Mouse (Mus musculus): ENCODE measurements around the gene Kat6b. TPM values are rescaled to one million over a fixed set of nuclear protein-coding genes. Genes with fewer than 3 reads are reported as not detected.
A peak's percentile ranks its signal among the peaks of the same experiment; 100 is the strongest.

Kat6b gene
- polyA plus RNA-seq, 1 experiment from 2014 or later, result 33.7 TPM

DNA sequence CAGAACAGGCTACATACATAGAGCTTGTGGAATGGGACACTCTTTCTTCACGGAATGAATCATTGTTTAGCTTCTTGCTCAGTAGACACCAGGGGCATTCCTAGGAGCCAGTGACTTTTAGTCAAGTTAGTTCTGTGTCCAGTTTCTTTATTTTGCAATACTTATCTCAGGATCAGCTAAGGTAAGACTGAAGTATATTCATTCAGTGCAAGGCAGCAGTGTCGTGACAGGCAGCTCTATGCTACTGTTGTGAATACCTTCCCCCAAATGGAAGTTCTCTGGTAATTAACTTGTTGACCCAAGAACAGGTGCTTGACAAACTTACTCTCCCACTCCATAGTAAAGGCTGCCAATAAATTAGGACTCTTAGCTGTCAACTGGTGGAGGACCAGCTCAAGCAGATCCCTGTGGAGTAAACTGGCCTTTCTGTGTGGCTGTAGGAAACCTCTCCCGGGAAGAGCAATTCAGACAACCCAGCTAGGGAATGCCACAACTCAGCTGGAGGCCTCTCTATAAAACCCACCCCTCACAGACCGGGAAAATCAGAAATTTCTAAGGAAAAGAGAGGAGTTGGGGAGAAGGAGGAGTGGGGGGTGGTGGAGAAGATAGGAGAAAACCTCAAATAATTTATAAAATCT lies 105.4 kb downstream of the Kat6b start:
- no peak overlapping the region for H3K4me2 ChIP-seq (ENCODE audit: low read depth, low read length)
- H3K27me3 ChIP-seq (ENCODE audit: control insufficient read depth, insufficient read depth, low read length), result no peaks in the 10 kb centered on the region
- no peak overlapping the region for H3K4me3 ChIP-seq (ENCODE audit: low read depth, low read length)
- no peaks in the 10 kb centered on the region for H3K36me3 ChIP-seq (ENCODE audit: control insufficient read depth, insufficient read depth, low read length)
- peaks cover 28% of the 10 kb centered on the region; the same call in 1 of the 2 replicates for H3K4me1 ChIP-seq (ENCODE audit: control insufficient read depth, insufficient read depth, low read length)
- no peaks in the 10 kb centered on the region for H3K9me3 ChIP-seq (ENCODE audit: control insufficient read depth, low read length)
- H3K27ac ChIP-seq (ENCODE audit: low read depth, low read length), result no peak overlapping the region
- no peak overlapping the region for H3K9ac ChIP-seq (replicated peaks; ENCODE audit: low read depth, low read length)
- ATAC-seq (ENCODE audit: low read depth), result no peak
- 12% methylated on average over 4 of the region's 4 CpGs for WGBS

DNA sequence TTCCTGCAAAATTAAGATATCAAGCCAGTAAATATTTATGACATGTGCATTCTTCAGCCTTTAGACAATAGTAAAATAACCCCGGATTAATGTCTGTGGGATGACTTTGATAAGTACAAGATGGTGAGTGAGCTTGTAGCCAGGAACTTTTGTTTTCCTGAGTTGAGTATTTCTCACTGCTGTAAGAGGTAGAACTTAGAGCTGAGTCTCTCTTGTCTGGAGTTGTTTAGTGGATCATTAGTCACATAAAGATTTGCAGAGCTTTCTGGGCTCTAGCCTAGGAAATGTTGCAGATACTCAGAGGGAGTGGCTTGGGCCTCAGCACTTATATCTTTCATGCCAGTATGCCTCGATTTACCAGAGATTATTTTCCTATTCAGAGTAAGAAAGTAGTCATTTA lies 106.7 kb downstream of the Kat6b start:
- 80% methylated on average over 2 of the region's 2 CpGs for WGBS
- Histone ChIP-seq H3K36me3 (ENCODE audit: control insufficient read depth, insufficient read depth, low read length) (no peaks in the 10 kb centered on the region), H3K4me2 (ENCODE audit: low read depth, low read length) (no peak overlapping the region), H3K27ac (ENCODE audit: low read depth, low read length) (no peak overlapping the region), H3K4me1 (ENCODE audit: control insufficient read depth, insufficient read depth, low read length) (peaks cover 26% of the 10 kb centered on the region; the same call in 1 of the 2 replicates), H3K27me3 (ENCODE audit: control insufficient read depth, insufficient read depth, low read length) (no peaks in the 10 kb centered on the region), H3K4me3 (ENCODE audit: low read depth, low read length) (no peak overlapping the region), H3K9me3 (ENCODE audit: control insufficient read depth, low read length) (no peaks in the 10 kb centered on the region), H3K9ac (replicated peaks; ENCODE audit: low read depth, low read length) (no peak overlapping the region)
- no peak for ATAC-seq (ENCODE audit: low read depth)

DNA sequence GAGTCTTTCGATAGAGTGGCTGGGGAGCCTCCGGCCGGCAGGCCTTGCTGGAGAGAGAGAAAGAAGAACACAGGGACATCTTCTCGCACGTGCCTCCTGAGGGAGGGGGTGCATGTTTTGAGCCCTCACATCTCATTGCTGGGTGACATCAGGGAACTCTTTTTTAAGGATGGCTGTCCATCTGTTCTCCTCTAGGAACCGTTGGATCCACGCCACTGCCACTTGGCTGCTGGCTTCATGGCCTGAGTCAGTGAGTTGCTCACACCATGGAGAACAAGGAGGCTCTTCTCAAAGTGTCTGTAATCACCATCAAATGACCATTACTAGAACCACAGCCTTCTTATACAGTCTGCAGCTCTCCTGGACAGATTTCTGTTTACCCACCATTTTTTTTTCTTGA lies 108.4 kb downstream of the Kat6b start:
- Histone ChIP-seq H3K9me3 (ENCODE audit: control insufficient read depth, low read length) (no peaks in the 10 kb centered on the region), H3K27me3 (ENCODE audit: control insufficient read depth, insufficient read depth, low read length) (no peaks in the 10 kb centered on the region), H3K4me3 (ENCODE audit: low read depth, low read length) (no peak overlapping the region), H3K36me3 (ENCODE audit: control insufficient read depth, insufficient read depth, low read length) (no peaks in the 10 kb centered on the region), H3K9ac (replicated peaks; ENCODE audit: low read depth, low read length) (no peak overlapping the region), H3K4me1 (ENCODE audit: control insufficient read depth, insufficient read depth, low read length) (peaks cover 18% of the 10 kb centered on the region; the same call in 1 of the 2 replicates), H3K27ac (ENCODE audit: low read depth, low read length) (peak overlapping the region; percentile 22; the same call in 1 of the 2 replicates), H3K4me2 (ENCODE audit: low read depth, low read length) (no peak overlapping the region)
- 86% methylated on average over 7 of the region's 7 CpGs for WGBS
- ATAC-seq (ENCODE audit: low read depth), result no peak

DNA sequence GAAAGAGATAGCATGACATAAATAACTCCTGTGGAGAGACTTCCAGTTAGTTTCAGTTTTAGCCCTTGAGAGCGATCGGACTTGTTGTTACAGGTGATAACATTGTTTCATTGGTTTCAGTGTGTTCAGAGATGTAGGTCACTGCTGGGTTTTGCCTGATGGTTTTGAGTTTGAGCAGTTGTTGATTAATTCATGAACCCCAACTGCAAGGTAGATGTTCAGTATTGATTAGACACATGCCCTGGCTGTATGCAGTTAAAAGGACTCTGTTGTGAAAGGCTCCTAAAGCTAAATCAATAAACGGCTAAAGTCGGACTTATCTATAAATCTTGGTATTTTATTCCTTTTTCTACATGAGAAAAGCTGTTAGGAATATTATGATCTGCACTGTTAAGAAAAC lies 109.0 kb downstream of the Kat6b start:
- 87% methylated on average over 4 of the region's 4 CpGs for WGBS
- ATAC-seq (ENCODE audit: low read depth), result no peak
- no peaks in the 10 kb centered on the region for H3K27me3 ChIP-seq (ENCODE audit: control insufficient read depth, insufficient read depth, low read length)
- H3K9me3 ChIP-seq (ENCODE audit: control insufficient read depth, low read length), result no peaks in the 10 kb centered on the region
- no peaks in the 10 kb centered on the region for H3K36me3 ChIP-seq (ENCODE audit: control insufficient read depth, insufficient read depth, low read length)
- no peak overlapping the region for H3K4me2 ChIP-seq (ENCODE audit: low read depth, low read length)
- no peak overlapping the region for H3K9ac ChIP-seq (replicated peaks; ENCODE audit: low read depth, low read length)
- no peak overlapping the region for H3K27ac ChIP-seq (ENCODE audit: low read depth, low read length)
- H3K4me3 ChIP-seq (ENCODE audit: low read depth, low read length), result no peak overlapping the region
- peaks cover 12% of the 10 kb centered on the region; the same call in 1 of the 2 replicates for H3K4me1 ChIP-seq (ENCODE audit: control insufficient read depth, insufficient read depth, low read length)

DNA sequence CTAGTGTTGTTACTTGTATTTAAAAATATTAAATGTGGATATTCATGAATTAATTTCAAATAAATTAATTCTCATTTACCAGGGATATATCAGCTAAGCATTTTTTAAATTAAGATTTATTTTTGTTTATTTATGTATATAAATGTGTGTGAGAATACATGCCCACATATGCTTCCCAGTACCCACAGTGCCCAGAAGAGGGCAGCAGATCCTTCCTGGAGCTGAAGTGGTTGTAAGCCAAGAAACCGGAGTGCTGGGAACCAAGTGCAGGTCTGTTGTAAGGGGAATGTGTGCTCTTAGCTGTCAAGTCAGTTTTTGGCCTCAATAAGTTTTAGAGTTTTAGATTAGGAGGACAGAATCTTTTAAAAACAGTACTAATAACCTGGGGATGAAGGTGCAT lies 110.9 kb downstream of the Kat6b start:
- 100% methylated on average over 1 of the region's 1 CpGs for WGBS
- Histone ChIP-seq H3K27me3 (ENCODE audit: control insufficient read depth, insufficient read depth, low read length) (no peaks in the 10 kb centered on the region), H3K9me3 (ENCODE audit: control insufficient read depth, low read length) (no peaks in the 10 kb centered on the region), H3K27ac (ENCODE audit: low read depth, low read length) (no peak overlapping the region), H3K36me3 (ENCODE audit: control insufficient read depth, insufficient read depth, low read length) (no peaks in the 10 kb centered on the region), H3K4me3 (ENCODE audit: low read depth, low read length) (no peak overlapping the region), H3K9ac (replicated peaks; ENCODE audit: low read depth, low read length) (no peak overlapping the region), H3K4me2 (ENCODE audit: low read depth, low read length) (no peak overlapping the region), H3K4me1 (ENCODE audit: control insufficient read depth, insufficient read depth, low read length) (no peaks in the 10 kb centered on the region)
- ATAC-seq (ENCODE audit: low read depth), result no peak

DNA sequence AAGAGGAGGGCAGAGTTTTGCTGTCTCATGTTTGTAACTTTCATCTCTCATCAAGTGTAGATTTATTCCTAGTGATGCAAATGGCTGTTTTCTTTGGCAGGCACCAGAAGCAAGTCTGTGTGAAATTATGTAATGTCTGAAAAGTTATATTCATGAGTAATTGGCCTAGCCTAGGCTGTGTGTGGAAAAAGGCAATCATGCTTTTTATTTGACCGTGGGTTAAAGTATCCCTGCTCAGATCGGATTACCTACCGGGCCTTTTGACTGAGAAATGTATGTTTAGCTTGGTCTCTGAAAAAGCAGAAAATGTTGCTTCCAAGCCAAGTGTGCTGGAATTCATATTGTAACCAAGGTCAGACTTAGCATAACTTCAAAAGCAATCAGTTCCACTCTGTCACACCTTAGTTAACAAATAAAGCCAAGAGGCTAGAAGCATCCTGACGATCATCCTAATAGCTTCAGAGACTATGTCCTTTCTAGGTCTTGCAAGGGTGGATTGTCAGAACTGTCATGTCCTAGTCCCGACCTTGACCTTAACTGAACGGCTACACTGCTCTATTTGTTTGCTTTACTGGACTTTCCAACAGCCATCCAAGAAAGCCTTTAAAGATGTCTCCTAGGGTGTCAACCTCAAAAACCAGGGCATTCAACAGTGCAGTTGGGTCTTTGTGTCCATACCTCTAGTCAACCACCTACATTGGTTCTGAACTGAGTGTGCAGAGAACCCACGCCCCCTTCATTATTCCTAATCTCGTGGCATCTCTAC lies 111.9 kb downstream of the Kat6b start:
- WGBS, result 88% methylated on average over 8 of the region's 8 CpGs
- Histone ChIP-seq H3K9ac (replicated peaks; ENCODE audit: low read depth, low read length) (no peak overlapping the region), H3K9me3 (ENCODE audit: control insufficient read depth, low read length) (no peaks in the 10 kb centered on the region), H3K4me1 (ENCODE audit: control insufficient read depth, insufficient read depth, low read length) (no peaks in the 10 kb centered on the region), H3K27ac (ENCODE audit: low read depth, low read length) (no peak overlapping the region), H3K4me3 (ENCODE audit: low read depth, low read length) (no peak overlapping the region), H3K27me3 (ENCODE audit: control insufficient read depth, insufficient read depth, low read length) (no peaks in the 10 kb centered on the region), H3K36me3 (ENCODE audit: control insufficient read depth, insufficient read depth, low read length) (no peaks in the 10 kb centered on the region), H3K4me2 (ENCODE audit: low read depth, low read length) (no peak overlapping the region)
- ATAC-seq (ENCODE audit: low read depth), result no peak

DNA sequence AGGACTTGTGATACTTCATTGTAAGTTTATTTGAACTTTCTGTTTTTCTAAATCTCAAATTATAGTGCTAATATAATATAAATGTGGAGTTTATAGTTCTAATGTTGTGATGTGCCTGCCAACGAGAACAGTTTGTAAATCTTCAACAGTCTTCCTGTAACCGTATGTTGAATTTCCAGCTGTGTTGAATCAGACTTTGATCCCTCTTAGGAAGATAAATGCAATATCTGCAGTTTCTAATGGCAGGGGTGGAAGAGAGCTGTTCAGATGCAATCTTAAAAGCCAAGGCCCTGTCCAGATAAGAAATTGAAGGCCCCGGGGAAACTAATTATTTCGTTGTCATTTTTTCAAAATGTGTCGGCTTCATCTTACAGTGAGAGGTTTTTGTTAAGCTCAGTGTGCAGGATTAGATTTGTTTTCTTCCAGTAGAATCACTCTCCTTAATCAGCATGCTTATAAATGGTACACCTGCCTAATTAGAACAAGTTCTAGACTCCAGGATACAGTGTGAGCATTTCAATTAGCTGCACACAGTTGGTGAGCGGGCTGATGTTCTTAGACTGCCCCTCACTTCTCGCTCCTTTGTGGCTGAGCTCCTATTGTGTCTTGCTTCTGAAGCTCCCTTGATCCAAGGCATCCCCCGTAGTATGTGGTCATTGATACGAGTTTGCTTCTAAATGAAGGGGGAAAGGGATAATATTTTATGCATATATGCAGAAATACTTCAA lies 118.4 kb downstream of the Kat6b start:
- ATAC-seq (ENCODE audit: low read depth), result no peak
- 39% methylated on average over 9 of the region's 9 CpGs for WGBS
- H3K27me3 ChIP-seq (ENCODE audit: control insufficient read depth, insufficient read depth, low read length), result no peaks in the 10 kb centered on the region
- no peaks in the 10 kb centered on the region for H3K36me3 ChIP-seq (ENCODE audit: control insufficient read depth, insufficient read depth, low read length)
- no peaks in the 10 kb centered on the region for H3K9me3 ChIP-seq (ENCODE audit: control insufficient read depth, low read length)
- H3K4me1 ChIP-seq (ENCODE audit: control insufficient read depth, insufficient read depth, low read length), result peaks cover 17% of the 10 kb centered on the region; the same call in 1 of the 2 replicates
- peak overlapping the region; percentile 69 for H3K27ac ChIP-seq (ENCODE audit: low read depth, low read length)
- H3K9ac ChIP-seq (replicated peaks; ENCODE audit: low read depth, low read length), result no peak overlapping the region
- no peak overlapping the region for H3K4me2 ChIP-seq (ENCODE audit: low read depth, low read length)
- H3K4me3 ChIP-seq (ENCODE audit: low read depth, low read length), result no peak overlapping the region

DNA sequence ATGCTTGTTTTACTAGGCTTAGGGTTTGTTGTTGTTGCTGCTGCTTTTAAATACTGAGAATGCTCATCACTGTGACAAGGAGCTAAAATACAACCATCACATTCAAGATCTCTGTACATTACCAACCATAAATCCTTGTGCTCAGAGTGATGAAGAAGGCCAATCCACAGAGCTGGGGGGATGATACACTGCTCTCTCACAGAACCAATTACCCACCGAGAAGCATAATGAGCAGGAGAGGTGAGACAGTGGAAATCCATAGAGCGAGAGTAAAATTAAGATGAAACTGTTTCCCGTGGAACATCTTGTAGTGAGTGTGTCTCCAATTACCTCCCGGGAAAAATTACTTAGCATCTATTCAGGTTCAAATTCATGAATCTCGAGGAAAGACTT lies 118.9 kb downstream of the Kat6b start:
- Histone ChIP-seq H3K36me3 (ENCODE audit: control insufficient read depth, insufficient read depth, low read length) (no peaks in the 10 kb centered on the region), H3K9ac (replicated peaks; ENCODE audit: low read depth, low read length) (no peak overlapping the region), H3K9me3 (ENCODE audit: control insufficient read depth, low read length) (no peaks in the 10 kb centered on the region), H3K27ac (ENCODE audit: low read depth, low read length) (peak overlapping the region; percentile 69), H3K4me3 (ENCODE audit: low read depth, low read length) (no peak overlapping the region), H3K4me1 (ENCODE audit: control insufficient read depth, insufficient read depth, low read length) (peaks cover 17% of the 10 kb centered on the region; the same call in 1 of the 2 replicates), H3K27me3 (ENCODE audit: control insufficient read depth, insufficient read depth, low read length) (no peaks in the 10 kb centered on the region), H3K4me2 (ENCODE audit: low read depth, low read length) (no peak overlapping the region)
- ATAC-seq (ENCODE audit: low read depth), result no peak
- WGBS, result 37% methylated on average over 5 of the region's 5 CpGs

DNA sequence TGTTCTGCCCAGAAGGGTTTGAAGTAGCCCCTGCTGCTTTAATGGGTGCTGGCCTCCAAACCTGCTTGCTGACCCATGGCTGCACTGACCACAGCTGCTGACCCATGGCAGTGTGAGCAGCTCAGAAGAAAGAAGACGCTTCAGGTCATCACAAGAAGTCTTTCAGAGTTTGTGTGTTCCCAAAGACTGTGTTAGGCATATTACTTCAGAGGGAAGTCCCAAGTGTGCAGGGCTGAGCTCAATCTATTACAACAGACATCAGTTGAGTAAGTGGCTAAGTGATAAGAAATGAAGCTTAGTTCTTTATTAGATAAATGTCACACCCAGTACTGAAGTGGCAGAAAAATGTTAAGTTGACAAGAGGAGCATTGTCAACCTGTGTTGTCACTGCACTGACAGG lies 119.4 kb downstream of the Kat6b start:
- Histone ChIP-seq H3K36me3 (ENCODE audit: control insufficient read depth, insufficient read depth, low read length) (no peaks in the 10 kb centered on the region), H3K4me2 (ENCODE audit: low read depth, low read length) (no peak overlapping the region), H3K4me1 (ENCODE audit: control insufficient read depth, insufficient read depth, low read length) (peaks cover 17% of the 10 kb centered on the region; the same call in 1 of the 2 replicates), H3K27ac (ENCODE audit: low read depth, low read length) (peak overlapping the region; percentile 58), H3K9me3 (ENCODE audit: control insufficient read depth, low read length) (no peaks in the 10 kb centered on the region), H3K27me3 (ENCODE audit: control insufficient read depth, insufficient read depth, low read length) (no peaks in the 10 kb centered on the region), H3K9ac (replicated peaks; ENCODE audit: low read depth, low read length) (no peak overlapping the region), H3K4me3 (ENCODE audit: low read depth, low read length) (no peak overlapping the region)
- ATAC-seq (ENCODE audit: low read depth), result no peak
- 68% methylated on average over 1 of the region's 1 CpGs for WGBS

All from neural tube, embryonic 14.5 days (tissue).